Mouse (Mus musculus) CH12.LX (cell line): ENCODE data around the gene Lef1.

Experiments used
- BHLHE40 ChIP-seq: IDR thresholded peaks from 2 replicates; pipeline ENCODE4 v1.6.1; 2011; ENCODE audit warnings: mild to moderate bottlenecking, low read depth, low read length, improper control_type of control experiment
- CTCF ChIP-seq, 2 experiments: IDR thresholded peaks in 1 of 2; conservative IDR thresholded peaks in 1 of 2; 2 replicates each; pipeline ENCODE4 v1.5.1; 2011 to 2012; ENCODE audit warnings: low read depth in 2 of 2, low read length in 2 of 2, improper control_type of control experiment in 1 of 2, inconsistent platforms in 1 of 2, mild to moderate bottlenecking in 1 of 2, moderate library complexity in 1 of 2
- HCFC1 ChIP-seq: IDR thresholded peaks from 2 replicates; pipeline ENCODE4 v1.6.1; 2012; ENCODE audit warnings: low read depth, mild to moderate bottlenecking, inconsistent platforms, low read length, improper control_type of control experiment
- IRF4 ChIP-seq: IDR thresholded peaks from 2 replicates; pipeline ENCODE4 v1.6.1; 2014; ENCODE audit warnings: low read depth, mild to moderate bottlenecking, inconsistent platforms, low read length, improper control_type of control experiment
- MAX ChIP-seq: IDR thresholded peaks from 2 replicates; pipeline ENCODE4 v1.6.1; 2011; ENCODE audit warnings: low read length, improper control_type of control experiment
- MEF2A ChIP-seq: IDR thresholded peaks from 2 replicates; pipeline ENCODE4 v1.6.1; 2014; ENCODE audit warnings: low read depth, mild to moderate bottlenecking, inconsistent platforms, low read length, improper control_type of control experiment, borderline replicate concordance
- MYC ChIP-seq: IDR thresholded peaks from 2 replicates; pipeline ENCODE4 v1.6.1; 2011; ENCODE audit warnings: low read depth, mild to moderate bottlenecking, improper control_type of control experiment, low read length
- POLR2A ChIP-seq: IDR thresholded peaks from 2 replicates; pipeline ENCODE4 v1.6.1; 2011; ENCODE audit warnings: low read depth, mild to moderate bottlenecking, improper control_type of control experiment, low read length
- POLR2AphosphoS2 ChIP-seq: IDR thresholded peaks from 2 replicates; pipeline ENCODE4 v1.6.1; 2011; ENCODE audit warnings: low read depth, low read length, improper control_type of control experiment
- SIN3A ChIP-seq: IDR thresholded peaks from 2 replicates; pipeline ENCODE4 v1.6.1; 2012; ENCODE audit warnings: low read length, improper control_type of control experiment, inconsistent platforms
- TCF12 ChIP-seq: IDR thresholded peaks from 2 replicates; pipeline ENCODE4 v1.6.1; 2014; ENCODE audit warnings: low read depth, mild to moderate bottlenecking, inconsistent platforms, low read length, improper control_type of control experiment
- UBTF ChIP-seq: IDR thresholded peaks from 2 replicates; pipeline ENCODE4 v1.6.1; 2012; ENCODE audit warnings: low read depth, mild to moderate bottlenecking, inconsistent platforms, low read length, improper control_type of control experiment, moderate library complexity
- USF1 ChIP-seq: IDR thresholded peaks from 2 replicates; pipeline ENCODE4 v1.6.1; 2014; ENCODE audit warnings: low read depth, mild to moderate bottlenecking, inconsistent platforms, low read length, improper control_type of control experiment
- USF2 ChIP-seq: conservative IDR thresholded peaks from 2 replicates; pipeline ENCODE4 v1.6.1; 2011; ENCODE audit warnings: low read depth, low read length, improper control_type of control experiment

DNA sequence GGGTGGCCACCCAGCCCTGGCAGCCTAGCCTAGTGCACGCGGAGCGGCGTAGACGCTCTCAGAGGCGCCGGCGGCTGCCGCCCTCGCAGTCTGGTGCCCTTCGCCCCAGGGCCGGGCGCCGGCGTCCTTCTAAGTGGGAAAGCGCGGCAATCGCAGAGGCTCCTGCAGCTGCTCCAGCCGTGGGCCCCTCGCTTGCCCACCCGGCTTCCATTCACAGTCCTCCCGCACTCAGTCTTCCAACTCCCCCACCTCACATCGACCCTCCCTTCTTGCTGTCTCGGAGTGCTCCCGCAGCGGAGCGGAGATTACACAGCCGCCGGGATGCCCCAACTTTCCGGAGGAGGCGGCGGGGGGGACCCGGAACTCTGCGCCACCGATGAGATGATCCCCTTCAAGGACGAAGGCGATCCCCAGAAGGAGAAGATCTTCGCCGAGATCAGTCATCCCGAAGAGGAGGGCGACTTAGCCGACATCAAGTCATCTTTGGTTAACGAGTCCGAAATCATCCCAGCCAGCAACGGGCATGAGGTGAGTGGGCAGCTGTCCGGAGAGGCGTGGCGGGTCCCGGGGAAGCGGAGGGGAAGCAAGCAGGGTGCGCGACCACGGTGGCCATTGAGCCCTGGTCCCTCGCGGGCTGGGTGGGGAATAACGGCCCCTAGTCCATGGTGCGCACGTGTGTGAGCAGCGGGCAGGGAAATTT lies 1.0 kb downstream of the Lef1 start:
- no peak for TF ChIP-seq SIN3A
- TF ChIP-seq IRF4: no peak
- no peak for TF ChIP-seq POLR2A
- no peak for TF ChIP-seq CTCF (conservative IDR thresholded peaks at IDR 0.05 in 1 of 2, IDR thresholded peaks at IDR 0.05 in 1 of 2; ENCODE audit: low read depth in 2 of 2, low read length in 2 of 2)
- no peak for TF ChIP-seq MYC
- no peak for TF ChIP-seq POLR2AphosphoS2
- TF ChIP-seq TCF12: no peak
- TF ChIP-seq MAX: no peak
- TF ChIP-seq USF2: no peak
- no peak for TF ChIP-seq BHLHE40
- no peak; the same call in 1 of the 2 replicates for TF ChIP-seq UBTF
- no peak for TF ChIP-seq USF1
- TF ChIP-seq MEF2A: no peak
- no peak for TF ChIP-seq HCFC1
